Mouse (Mus musculus) spleen, adult 18-20 months (tissue): ENCODE measurements at regions not wholly inside any gene's neighbourhood (a gene's known extent, or its start where the extent isn't known, plus 50 kb on each side); places are given as distances from the start of the nearest gene placed in this dataset.

Source experiments
- DNase-seq, 2 experiments: peaks; one replicate each; pipeline ENCODE4 v3.0.0; 2022; ENCODE audit warnings: mixed read lengths in 2 of 2

- DNase-seq = no peak
Observed at GRCm38 (mm10) chr15:96770299-96770698, 70.8 kb upstream of the Slc38a2 start.

- no peak for DNase-seq
Observed at GRCm38 (mm10) chr15:96769751-96770150, 70.2 kb upstream of the Slc38a2 start.

- DNase-seq = no peak
Observed at GRCm38 (mm10) chr15:96768301-96768993, 68.9 kb upstream of the Slc38a2 start.

- no peak for DNase-seq
Observed at GRCm38 (mm10) chr15:96767188-96767587, 67.7 kb upstream of the Slc38a2 start.

GRCm38 (mm10) chr15:96766238-96766637, 66.7 kb upstream of the Slc38a2 start:
- no peak for DNase-seq

- DNase-seq = no peak
Observed at GRCm38 (mm10) chr15:96763611-96764010, 64.1 kb upstream of the Slc38a2 start.

GRCm38 (mm10) chr15:96759078-96759995, 59.8 kb upstream of the Slc38a2 start:
- no peak for DNase-seq

- DNase-seq = peak in 1 of 2 experiments; percentile 26
Observed at GRCm38 (mm10) chr15:96757446-96758198, 58.1 kb upstream of the Slc38a2 start.

GRCm38 (mm10) chr15:96756456-96756855, 56.9 kb upstream of the Slc38a2 start:
- no peak for DNase-seq

GRCm38 (mm10) chr15:96755951-96756350, 56.4 kb upstream of the Slc38a2 start:
- no peak for DNase-seq

GRCm38 (mm10) chr15:96755322-96755942, 55.9 kb upstream of the Slc38a2 start:
- DNase-seq = peak in 1 of 2 experiments; percentile 26

GRCm38 (mm10) chr15:96754079-96754478, 54.5 kb upstream of the Slc38a2 start:
- DNase-seq = no peak

GRCm38 (mm10) chr15:96752719-96753118, 53.2 kb upstream of the Slc38a2 start:
- no peak for DNase-seq

GRCm38 (mm10) chr15:96752062-96752358, 52.5 kb upstream of the Slc38a2 start:
- no peak for DNase-seq

GRCm38 (mm10) chr15:96751243-96752061, 51.9 kb upstream of the Slc38a2 start:
- DNase-seq = no peak

- DNase-seq = no peak
Observed at GRCm38 (mm10) chr15:96749534-96750256, 50.2 kb upstream of the Slc38a2 start.
